Mouse (Mus musculus): ENCODE measurements around the gene Lclat1.

Gene Lclat1

DNA sequence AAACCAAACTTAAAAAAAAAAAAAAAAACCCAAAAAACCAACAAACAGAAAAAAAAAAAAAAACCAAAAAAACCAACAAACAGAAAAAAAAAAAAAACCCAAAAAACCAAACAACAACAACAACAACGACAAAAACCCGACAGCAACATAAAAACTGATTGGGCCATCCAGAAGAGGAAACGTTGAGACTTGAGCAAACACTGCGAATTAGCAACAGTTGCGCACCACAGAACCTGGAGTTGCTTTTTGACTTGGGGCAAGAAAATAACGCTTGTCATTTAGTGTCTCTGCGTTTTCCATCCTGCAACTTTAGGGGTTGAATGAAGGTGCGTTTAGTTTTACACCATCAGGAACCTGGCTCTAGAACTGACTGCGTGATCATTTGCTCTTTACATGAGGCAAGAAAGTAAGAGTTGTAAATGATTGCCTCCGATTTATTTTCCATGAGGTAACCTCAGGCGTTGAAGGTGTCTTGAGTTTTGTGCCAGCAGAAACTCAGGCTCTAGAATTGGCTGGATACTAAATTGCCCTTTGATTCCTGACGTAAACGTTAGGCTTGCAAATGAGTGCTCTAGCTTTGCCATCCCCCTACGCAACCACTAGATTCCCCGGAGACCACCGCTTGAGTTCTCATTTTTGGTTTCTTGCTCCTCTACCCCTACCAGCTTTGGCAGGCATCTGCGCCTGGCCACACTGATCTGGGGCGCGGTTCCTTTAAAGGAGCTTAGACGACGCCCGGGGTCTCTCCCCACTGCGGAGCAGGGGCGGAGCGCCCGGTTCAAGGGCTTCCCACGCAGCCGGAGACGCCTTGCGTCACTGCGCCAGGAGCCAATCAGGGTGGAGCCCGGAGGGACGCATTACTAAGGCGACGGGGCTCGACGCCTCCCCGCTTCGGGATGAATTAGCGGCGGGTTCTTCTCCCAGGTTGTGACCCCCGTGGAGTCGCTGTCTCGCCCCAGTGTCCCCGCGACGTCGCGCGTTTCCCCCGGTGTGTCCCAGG lies at the start of gene Lclat1:
TSS of gene Lclat1 (plus strand) at position 828 of the 1,000 bp plus-strand sequence.
- peak; percentile 97 to 98 for DNase-seq

DNA sequence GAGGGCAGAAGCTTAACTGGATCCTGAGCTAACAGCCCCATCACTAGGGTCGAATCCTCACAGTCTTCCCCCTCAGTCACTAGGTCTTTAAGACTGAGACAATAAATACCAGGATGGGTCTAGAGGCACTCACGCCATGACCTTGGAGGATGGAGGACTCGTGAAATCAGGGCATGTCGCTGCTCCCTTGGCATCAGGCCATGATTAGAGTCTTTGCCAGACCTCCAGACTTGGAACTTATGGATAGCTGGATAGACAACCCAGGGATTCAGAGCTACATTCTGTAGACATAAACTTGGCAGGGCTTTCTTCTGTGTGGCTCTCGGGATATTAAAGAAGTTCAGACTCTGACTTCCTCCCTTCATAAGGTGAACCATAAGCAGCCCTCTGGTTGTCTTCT lies 49.5 kb upstream of the Lclat1 start:
- peak; percentile 79 for DNase-seq

- DNase-seq: no peak
Measured at GRCm38 (mm10) chr17:73060224-73060896, 47.4 kb upstream of the Lclat1 start.

DNA sequence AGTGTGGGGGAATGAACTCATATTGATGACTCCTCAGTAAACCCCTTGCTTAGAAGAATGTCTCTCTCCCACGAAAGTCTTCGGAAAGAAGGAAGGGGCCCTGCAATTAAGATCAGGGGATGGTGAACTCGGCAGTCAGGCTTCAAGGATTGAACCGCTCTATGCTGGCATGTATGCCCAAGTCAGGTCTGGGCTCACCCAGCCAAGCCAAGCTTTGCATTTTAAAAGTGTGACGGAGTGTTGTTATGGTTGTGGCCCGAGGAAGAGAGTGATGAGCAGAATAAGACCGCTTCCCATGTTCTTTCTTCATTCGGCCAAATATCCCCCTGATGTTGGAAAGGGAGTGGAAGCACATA lies 46.9 kb upstream of the Lclat1 start:
- no peak for DNase-seq

- no peak for DNase-seq
Measured at GRCm38 (mm10) chr17:73062701-73063100, 45.1 kb upstream of the Lclat1 start.

DNA sequence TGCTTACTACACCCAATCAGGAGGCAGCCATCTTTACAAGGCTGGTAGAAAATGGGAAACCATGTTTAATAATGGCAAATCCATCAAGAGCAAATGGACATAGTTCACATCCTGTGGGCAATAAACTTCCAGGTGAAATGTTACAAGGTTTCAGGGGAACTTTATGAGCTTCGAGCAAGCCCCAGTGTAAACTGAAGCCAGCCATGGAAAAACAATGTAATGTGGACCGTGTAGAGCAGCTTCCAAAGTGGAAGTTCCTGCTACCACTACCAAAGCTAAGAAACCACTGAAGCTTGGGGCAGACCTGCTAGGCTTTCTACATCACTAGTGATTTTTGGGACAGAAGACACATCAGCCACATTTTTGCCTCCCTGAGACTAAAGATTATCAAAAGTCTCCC lies 44.5 kb upstream of the Lclat1 start:
- DNase-seq: no peak

GRCm38 (mm10) chr17:73063781-73064180 lies 44.0 kb upstream of the Lclat1 start:
- no peak for DNase-seq

DNA sequence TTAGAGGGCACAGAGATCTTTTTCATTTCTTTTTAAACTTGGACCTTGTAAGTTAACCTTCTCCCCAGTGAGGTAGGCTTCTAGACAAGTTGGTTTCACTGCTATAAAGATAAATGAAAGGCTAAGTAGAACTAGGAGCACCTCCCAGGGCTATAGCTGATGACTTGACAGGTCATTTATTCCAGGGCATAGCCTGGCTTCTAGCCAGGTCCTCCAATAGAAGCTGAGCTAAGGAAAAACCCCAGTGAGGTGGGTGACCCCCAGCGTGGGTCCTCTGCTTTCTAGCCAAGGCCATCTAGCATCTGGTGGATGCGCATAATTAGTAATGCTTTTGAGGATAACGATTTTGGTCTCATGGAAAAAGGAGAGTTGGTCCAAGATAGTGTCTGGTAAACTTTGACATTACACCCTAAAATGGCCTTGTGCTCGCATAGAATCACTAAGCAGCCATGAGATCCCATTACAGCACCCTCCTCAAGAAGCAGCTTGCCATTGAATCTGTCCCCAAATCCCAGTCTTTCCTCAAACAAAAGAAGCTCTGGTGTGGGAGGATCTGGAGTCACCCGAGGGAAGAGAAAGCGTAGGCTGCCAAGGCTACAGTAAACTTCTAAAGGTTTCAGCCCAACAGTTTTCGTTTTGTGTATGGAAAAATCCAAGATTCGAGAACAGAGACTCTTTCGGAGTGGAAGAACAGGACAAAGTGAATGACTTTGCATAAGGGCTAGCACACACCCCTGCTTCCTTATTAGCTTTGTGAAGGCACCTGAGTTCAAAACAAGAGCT lies 41.2 kb upstream of the Lclat1 start:
- DNase-seq: peak; percentile 40 to 52

GRCm38 (mm10) chr17:73067423-73067822 lies 40.4 kb upstream of the Lclat1 start:
- peak; percentile 33 to 42 for DNase-seq

- no peak for DNase-seq
Measured at GRCm38 (mm10) chr17:73068321-73068992, 39.3 kb upstream of the Lclat1 start.

DNA sequence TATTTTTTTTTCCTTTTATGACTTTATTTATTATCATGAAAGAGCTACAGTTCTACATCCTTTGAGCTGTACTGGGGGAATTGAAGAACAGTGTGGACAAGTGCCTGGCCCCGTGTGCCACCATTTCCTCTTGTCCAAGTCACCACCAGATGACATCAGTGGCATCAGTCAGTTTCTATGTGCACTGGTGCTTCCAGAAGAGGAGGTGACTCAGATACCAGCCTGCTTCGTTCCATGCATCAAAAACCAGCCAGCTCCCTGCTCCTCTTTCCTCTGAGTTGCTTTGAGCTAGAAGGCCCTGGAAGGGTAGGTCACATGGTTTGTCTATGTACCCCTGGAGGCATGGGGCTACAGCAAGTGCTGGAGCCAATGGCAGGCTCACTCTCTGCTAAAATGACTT lies 37.3 kb upstream of the Lclat1 start:
- DNase-seq: no peak

DNA sequence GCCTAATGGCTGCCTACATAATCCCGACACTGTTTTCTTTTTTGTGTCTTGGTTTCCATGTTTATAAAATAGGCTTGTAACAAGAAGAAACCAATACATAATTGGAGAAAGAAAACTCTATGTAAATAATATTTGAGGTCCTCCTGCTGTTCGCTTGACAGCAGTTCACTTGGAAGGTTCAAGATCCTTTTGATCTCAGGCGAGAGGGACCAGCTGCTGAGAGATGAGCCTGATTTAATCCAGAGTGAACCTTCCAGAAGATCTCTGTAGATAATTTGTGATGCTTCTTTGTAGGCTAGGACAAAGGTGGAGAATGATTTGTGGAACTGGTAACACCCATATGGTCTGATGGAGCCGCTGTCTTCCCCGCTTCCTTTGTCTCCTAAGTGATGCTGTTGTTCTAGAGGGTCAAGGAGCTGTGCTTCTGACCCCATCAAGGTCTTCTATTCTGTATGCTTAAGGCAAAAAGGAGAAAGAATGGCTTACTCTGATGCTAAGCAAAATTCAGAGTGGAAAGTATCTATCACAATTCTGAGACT lies 36.0 kb upstream of the Lclat1 start:
- DNase-seq: no peak

GRCm38 (mm10) chr17:73072286-73072685 lies 35.5 kb upstream of the Lclat1 start:
- no peak for DNase-seq

- DNase-seq: no peak
Measured at GRCm38 (mm10) chr17:73074631-73075030, 33.2 kb upstream of the Lclat1 start.

DNA sequence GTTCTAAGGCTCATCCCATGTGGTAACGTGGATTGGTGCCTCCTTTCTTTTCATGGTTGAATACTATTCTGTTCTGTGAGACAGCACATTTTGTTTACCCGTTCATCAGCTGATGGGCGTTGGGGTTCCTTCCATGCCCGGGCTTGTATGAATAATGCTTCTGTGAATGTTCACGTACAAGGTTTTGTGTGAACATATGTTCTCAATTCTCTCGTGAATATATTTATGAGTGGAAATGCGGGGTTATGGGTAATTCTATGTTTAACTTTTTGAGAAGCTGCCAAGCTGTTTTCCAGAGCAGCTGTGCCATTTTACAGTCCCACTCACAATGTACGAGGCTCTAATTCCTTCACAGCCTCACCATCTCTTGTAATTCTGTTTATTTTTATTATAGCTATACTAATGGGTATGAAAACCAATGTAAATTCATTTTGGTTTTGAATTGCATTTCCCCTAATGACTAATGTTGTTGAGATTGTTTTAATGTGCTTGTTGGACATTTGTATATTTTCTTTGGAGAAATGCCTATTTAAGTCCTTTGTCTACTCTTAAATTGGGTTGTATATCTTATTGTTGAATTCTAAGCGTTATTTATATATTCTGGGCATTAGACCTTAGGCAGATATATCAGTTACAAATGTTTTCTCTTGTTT lies 32.4 kb upstream of the Lclat1 start:
- no peak for DNase-seq

GRCm38 (mm10) chr17:73077638-73078037 lies 30.1 kb upstream of the Lclat1 start:
- no peak for DNase-seq

- no peak for DNase-seq
Measured at GRCm38 (mm10) chr17:73081360-73082133, 26.2 kb upstream of the Lclat1 start.

- no peak for DNase-seq
Measured at GRCm38 (mm10) chr17:73082506-73083196, 25.1 kb upstream of the Lclat1 start.

- DNase-seq: no peak
Measured at GRCm38 (mm10) chr17:73087045-73087910, 20.5 kb upstream of the Lclat1 start.
